Mouse (Mus musculus) heart, postnatal 4 days (tissue): Measurements from ENCODE around the gene Tnr. TPM values are rescaled to one million over a fixed set of nuclear protein-coding genes. Genes with fewer than 3 reads are reported as not detected.
A peak's percentile ranks its signal among the peaks of the same experiment; 100 is the strongest.
"Not testable (repeated sequence)": the region's sequence is repeated elsewhere in the genome, so short reads cannot be mapped to it uniquely, and the experiment has no call there.

Source experiments
- DNase-seq: peaks from one replicate; pipeline ENCODE4 v3.0.0; 2021
- total RNA-seq, 2 experiments: library from RNA; stranded (reverse); gene quantifications; 2 replicates each; pipeline ENCODE4 v1.2.3; 2021

The Tnr gene
- total RNA-seq, 2 experiments from 2014 or later = 0.17 to 0.50 TPM

DNA sequence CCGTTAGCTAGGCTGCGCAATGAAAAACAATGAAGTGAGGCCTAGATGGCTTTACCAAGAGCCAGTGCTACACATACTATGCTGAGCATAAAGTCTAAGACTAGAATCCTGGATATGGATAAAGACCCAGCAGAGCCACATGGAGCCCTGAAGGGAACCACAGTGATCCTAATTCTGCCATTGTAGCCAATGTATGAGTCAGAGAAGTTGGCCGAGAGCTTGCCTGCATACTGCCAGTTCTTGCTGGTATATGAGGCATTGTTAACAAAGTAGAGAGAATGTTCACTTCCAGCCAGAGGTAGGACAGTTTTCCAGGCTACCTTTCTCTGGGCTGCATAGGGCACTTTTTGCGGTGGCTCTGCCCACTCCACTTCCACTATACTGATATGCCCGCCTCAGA is 365.0 kb downstream of the Tnr start:
- DNase-seq = no peak

DNA sequence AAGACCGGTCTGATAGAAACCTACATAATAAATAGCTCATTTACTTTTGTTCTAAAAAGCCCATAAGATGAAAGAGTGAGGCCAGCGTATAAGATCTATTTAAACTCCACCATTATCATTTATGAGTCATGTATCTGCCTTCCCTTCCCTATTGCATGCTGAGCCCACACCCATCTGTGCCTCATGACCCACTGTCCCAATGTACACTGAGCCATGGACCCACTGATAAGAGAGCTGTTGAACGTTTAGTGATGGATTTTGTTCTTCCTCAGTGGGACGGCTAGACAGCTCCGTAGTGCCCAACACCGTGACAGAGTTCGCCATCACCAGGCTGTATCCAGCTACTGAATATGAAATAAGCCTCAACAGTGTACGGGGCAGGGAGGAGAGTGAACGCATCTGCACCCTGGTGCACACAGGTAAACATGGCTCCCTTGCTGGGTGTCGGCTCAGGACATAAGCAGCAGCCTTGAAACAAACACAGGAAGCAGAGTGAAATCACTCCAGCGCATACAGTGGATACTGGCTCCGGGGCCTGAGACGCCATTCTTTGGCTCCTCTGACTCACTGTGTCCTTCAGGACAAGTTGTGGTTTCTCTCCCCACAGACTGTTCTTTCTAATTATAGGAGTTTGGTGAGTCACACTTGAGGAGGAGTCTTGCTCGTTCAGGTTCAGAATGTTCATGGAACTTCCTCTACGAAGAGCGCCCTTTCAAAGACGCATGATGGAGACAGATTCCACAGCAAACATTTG is 365.6 kb downstream of the Tnr start:
- DNase-seq = peak; percentile 6

DNA sequence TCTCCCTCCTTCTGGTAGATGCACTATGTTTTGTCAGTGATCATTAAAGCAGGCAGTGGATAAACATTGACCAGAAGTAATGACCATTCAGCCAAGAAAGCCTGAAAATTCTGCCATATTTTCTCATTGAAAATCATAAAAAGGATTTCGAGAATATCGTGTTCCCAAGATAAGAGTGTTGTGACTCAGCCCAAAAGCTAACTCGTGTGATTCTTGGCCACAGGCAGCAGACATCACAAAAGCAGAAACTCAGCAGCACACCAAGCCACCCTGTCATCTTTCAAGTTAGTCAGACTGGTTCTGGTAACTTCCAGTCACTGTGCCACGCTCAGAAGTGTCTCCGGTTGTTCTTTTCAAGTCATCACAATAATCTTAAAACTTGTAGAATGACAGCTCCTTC is 367.0 kb downstream of the Tnr start:
- no peak for DNase-seq

DNA sequence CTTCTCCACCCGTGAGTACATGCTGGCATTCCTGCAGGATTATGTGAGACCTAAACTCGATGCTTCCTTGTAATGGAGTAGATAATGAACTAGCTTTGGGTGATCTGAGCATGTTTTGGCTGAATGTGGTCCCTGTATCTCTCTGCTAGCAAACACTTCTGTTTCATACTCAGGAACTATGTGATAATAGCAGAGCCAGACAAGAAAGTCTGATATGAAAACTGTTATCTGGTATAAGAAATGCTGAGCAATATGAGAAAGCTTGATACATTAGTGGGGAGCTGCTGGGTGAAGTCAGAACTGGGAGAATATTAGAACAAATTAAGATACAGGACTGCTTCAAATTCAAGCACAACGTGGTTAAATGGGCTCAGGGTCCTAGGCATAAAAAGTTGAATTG is 371.5 kb downstream of the Tnr start:
- no peak for DNase-seq

DNA sequence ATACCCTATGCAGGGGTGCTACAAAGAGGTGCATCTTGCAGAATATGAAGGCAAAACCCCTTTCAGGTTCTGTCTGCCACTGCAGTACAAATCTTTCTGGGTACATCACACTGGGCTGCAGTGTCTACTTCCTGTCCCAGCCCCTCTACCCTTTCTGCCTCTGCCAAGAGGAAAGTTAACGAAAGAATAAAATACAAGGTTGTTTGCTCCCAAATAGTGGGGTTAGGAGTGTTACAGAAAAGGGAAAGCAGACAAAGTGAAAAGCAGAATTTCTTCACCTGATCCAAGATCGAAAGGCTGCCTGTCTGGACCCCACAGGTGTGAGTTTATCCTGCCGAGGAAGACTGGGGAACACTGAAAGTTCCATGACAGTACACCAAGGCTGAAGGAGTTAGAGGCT is 376.4 kb downstream of the Tnr start:
- DNase-seq = no peak

DNA sequence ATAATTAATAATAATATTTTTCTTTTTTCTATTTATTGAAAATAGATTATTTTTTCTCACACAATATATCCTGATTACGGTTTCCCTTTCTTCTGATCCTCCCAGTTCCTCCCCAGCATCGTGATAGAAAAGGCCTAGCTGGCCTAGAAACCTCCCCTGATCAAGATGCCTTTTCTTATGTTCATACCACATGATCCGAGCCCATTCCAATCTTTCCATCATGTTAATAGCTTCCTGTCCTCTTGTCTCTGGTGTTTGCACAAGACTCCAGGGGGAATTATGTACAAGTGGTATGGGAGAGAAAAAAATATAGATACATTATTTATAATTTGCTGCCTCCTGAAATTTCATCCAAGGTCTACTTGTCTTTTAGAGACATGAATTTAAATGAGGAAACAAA is 377.1 kb downstream of the Tnr start:
- DNase-seq = no peak

DNA sequence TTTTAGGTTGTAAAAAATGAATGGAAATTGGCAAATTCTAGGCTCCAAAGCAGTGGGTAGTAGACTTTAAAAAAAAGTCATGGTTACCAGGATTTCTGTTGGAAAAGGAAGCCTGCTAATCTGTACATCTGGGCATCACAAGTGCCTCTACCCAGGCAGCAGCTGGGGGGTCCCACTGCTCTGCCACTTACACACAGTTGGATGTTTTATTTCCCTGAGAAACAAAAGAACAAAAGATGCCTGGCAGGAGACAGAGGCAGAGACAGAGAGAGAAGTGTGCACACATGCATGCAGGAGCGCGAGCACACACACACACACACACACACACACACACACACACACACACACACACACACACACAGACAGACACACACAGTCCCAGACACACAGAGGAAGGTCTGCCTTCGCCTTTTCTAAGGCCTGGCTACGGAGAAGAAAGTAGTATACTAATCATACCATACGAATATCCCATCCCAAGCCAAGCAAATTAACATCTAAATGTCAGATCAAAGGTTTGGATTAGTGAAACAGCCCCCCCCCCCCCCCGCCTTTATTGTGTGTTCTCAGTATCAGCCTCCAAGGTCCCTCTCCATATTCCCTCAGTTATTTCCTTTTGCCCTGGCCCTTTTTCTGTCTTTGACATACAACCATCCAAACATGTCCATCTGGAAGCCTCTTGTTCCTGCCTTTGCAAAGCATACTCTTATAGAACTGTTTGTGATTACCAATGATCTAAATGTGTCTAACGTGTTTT is 378.0 kb downstream of the Tnr start:
- no peak for DNase-seq

DNA sequence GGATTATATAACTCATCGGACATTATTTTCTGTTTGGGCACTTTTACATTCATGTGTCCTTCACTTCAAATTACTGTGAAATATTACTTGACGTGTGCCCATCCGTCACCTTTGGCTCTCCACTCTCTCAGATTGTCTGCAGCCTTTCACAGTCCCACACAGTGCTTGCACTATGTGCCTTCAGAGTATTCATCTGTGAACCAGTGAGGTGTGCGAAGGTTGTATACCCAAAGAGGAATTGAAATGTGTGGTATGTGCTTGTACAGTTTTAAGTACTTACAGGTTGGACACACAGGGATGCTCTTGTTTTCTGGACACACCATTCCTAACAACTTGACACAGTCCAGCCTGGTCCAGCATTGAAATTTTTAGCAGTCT is 378.5 kb downstream of the Tnr start:
- no peak for DNase-seq

DNA sequence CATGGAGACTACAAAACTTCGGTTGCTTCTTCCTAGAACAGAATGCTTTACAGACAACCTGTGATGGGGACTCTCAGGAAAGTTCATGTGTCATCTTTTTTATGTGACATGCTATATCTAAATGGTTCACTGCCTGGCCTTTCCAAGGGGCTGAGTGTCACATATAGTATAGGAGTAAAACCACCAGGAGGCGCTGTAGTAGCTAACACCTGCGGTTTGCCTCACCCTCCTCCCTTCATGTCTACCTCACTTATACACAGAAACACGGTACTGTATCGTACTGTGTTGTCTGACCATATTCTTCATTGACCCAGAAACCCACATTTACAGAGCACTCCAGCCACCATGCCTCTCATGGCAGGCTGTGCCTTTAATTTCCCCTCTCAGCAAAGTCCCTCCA is 387.4 kb downstream of the Tnr start:
- peak; percentile 72 for DNase-seq

DNA sequence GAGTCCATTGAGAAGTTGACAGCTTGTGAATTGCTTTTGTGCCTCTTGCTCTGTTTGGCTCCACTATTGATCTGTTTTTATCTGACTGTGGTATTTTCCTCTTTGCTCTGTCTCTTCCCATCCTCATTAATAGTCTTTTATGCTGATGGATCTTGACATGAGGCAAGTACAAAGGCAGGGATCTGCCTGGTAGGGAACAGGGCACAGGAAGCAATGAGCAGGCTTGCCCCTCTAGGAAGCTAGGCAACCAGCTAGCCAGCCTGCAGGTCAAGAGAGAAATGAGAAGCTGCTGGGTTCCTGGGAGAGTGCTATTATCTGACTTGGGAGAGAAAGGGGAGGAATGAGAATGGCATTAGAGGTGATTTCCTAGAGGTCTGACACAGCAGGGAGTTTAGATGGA is 391.2 kb downstream of the Tnr start:
- no peak for DNase-seq

DNA sequence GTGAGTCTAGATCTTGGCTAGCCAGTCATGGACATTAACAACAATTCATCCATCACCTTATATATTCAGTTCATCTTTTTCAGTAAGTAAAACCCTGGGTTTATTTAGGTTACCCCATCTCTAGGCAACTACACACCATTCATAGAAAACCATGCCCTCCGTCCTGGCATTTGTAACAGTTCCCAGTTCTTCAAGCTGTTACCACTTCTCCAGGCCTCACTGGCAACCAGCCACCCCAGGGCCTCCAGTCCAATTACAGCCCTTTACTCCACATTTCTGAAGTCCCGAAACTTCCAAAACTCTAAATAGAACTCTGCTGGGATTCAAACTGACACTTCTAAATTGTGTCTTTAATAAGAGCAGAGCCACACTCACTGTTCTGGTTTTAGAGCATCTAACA is 397.0 kb downstream of the Tnr start:
- DNase-seq = peak; percentile 27

DNA sequence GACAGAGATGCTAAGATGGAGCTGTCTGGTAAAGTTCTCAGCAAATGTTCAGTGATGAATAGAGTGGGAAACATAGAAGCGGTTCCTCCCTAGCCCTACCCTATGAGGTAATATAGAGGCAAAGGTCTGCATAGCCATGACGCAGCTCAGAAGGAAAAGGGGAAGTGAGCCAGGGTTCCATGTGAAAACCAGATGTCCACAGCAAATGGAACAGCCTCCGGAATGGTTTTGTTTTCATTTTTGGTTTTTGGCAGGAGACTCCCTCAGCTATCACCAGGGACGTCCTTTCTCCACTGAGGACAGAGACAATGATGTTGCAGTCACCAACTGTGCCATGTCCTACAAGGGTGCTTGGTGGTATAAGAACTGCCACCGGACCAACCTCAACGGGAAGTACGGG is 399.4 kb downstream of the Tnr start:
- DNase-seq = peak; percentile 49

DNA sequence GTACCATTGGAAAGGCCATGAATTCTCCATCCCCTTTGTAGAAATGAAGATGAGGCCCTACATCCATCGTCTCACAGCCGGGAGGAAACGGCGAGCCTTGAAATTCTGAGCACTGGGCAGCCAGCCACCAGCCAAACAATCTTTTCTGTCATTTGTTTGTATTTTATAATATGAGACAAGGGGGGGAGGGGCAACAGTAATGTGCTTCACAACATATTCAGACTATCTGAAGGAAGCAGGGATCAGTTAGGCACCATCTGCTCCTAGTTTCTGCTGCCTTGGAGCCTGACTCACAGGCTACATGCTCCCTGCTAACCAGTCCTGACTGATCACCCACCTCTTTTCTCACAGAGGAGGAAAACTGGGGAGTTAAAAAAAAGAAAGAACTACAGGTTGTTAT is 400.5 kb downstream of the Tnr start:
- DNase-seq = peak; percentile 38

DNA sequence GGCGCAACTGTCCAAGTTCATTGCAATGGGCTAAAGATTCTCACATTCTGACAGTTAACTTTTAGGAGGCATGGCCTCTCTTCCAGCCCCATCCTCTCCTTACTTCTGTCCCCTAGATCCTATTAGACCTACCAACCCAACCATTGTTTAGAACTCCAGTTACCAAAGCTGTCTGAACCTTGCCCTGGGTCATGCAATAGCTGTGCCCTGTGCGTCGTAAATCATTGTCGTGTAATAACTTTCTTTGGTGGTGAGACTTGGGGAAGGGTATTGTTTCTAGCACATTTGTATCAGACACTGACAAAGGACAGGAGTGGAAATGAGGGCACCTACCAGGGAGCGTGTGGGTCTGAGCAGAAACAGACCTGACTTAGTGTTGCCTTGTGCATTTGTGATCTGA is 401.1 kb downstream of the Tnr start:
- DNase-seq = no peak

DNA sequence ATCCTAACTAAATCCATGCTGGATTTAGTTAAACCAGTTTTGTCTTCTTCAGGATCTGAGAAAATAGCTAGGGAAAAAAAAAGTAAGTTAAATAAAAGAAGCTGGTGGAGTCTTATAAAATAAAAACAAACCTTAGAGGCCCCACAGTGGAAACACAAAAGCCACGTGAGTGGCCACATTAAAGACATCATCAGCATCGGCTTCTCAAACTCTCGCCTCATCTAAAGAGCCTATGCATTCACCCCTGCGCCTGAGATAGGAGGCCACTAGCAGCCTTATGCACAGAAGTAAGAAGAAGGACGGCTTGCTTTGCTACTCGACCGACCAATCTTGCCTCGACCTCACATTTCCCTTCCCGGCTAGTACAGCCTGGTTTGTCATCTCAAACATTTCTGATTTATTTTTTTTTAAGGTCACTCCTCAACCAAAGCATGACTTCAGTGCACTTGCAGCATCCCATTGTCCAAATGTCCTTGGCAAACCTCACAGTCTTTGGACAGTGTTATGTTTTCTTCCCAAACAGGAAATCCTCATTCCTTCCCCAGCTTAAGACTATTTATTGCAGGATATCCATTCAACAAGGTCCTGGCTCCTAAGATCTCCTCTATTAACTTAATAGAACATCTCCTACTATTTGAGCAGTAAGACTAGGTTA is 405.2 kb downstream of the Tnr start:
- no peak for DNase-seq

DNA sequence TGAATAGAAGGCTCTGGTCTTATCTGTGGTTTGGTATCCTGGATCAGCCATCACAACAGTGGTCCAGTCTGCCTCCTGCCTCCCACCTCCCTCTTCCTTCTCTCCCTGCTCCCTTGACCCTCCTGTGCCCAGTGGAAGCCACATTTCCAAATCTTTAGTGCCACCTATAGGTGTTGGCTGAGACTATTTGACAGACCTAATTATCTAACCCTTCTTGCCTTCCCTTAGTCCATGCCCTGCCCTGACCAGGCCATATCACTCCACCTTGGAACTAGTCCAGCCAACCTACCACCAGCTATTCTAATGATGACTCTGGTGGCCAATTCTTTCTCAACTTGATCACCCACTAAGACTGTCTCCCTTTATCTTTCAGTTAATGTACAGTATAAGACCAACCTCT is 408.5 kb downstream of the Tnr start:
- DNase-seq = no peak

DNA sequence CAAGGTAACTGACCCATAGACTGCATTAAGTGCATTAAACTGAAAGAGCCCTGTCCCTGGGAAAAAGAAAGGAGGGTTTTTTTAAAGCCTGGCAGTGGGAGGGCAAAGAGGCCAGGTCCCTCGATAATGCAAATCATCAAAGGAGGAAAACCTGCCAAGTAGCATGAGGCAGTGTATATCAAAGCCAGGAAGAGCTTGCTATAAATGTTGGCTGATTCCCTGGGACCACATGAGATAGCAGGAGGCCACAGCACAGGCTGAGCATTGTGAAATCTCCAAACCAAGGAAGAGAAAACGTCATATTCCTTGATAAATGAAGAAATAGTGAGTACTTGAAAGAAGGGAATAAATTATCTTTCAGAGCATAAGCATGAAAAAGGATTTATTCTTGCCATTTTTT is 409.0 kb downstream of the Tnr start:
- no peak for DNase-seq

DNA sequence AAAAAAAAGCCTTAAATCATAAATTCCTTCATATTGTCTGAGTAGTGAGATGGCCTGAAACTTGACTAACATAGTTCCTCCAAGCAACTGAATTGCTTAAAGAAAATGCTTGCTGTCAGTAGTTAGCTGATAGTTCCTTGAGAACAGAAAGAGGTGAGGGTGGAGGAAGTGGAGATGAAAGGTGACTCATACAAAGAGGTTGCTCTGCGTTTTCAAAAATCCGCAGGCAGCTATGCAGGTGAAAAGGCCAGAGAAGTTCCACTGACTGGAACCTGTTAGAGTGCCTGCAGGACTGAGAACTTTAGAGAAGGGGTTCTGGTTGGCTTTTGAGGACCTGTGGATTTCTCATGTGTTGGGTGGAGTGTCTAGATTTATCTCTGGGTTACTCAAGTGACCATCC is 414.9 kb downstream of the Tnr start:
- no peak for DNase-seq

DNA sequence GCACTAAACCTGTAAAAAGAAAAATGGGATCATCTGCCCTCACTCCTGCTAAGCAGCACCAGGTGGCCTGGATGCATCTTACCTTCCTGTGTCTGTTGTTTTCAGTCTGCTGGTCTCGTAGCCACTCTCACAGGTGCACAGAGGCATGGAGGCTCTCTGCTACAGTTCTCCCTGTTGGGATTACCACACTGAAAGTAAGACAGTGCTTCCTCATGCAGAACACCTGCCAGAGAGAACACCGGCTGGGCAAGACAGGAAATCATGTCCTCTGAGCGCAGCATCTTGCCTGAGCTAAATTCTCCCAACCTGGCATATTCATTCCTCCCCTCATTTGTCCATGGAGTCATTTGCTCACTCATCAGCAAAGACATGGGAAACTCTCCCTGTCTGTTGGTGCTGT is 415.8 kb downstream of the Tnr start:
- no peak for DNase-seq

DNA sequence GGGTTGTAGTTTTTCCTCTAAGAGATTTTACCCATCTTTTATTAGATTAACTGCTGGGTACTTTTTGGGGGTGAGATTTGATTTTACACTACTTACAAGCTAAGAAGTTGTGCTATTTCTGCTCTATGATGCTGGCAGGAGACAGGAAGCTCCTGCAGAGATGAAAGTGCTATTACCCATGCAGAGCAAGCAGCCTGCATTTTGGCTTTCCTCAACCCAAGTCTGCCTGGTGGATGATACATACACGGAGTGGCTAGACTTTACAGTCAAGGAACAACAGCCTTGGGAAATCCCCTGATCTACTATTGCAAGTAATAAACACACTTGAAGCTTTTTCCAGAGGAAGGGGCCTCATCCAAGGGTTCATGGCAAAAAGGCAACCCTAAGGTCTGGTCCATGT is 430.0 kb downstream of the Tnr start:
- no peak for DNase-seq

DNA sequence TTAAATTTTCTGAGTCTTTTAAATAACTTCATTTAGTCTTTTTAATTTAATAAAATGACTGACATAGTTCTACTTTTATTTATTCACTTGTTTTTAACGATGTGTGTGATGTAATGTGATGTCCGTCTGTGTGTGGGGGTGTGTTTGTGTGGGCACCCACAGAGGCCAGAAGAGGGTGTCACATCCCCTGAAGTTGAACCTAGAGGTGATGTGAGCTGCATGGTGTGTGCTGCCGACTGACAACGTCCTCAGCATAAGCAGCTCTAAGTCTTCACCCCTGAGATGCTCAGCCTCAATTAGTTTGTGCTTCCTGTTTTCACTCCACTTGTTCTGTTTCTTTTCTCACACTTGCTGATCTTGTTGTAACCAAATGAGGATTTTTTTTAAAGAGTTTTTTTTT is 439.8 kb downstream of the Tnr start:
- DNase-seq = no peak

DNA sequence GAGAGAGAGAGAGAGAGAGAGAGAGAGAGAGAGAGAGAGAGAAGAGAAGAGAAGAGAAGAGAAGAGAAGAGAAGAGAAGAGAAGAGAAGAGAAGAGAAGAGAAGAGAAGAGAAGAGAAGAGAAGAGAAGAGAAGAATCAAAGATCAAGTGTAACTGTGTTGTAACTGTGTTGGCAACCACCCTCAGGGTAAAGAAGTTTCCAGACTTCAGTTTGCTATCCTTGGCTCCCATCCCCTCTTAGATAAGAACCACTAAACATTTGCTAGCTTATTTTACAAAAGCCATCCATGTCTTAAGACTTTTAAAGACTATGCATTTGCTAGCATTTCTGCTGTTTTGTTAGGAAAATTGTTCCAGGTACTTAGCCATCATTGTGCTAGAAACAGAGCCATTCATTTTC is 442.7 kb downstream of the Tnr start:
- DNase-seq = not testable (repeated sequence)

DNA sequence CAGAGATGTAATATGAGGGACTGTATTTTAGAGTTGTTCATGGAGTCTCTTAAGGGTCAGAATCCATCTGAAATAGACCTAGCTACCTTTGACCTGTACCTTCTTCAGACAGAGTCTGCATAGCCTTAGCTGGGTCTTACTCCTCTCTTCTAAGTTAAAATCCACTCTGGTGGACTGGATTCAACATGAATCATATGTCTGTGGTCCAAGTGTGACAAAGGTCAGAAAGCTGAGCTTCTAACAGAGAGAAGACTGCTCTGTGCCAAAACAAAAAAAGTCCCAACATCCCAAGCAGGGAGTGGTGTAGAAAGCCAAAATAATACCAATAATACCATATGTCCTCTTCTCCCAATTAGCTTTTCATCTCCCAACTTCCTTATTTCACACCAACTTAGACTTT is 444.8 kb downstream of the Tnr start:
- no peak for DNase-seq

DNA sequence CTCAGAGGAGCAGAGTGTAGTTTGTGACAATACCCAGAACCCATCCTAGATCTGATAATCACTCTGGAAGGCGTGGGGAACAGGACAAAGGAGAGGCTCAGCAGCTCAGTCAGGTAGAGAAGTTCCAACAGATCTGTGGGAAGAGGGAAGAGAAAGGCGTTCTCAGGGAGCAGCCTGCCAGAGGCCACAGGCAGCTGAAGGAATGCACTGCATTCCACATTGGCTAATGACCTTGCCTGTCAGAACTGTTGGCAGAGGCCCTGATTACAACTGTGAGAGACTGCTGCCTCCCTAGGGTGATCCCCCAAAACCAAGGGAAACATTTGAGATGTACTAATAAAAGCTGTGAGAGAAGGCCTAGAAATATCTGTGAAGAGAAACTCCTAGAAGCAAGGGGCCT is 454.2 kb downstream of the Tnr start:
- peak; percentile 59 for DNase-seq
